Mouse (Mus musculus): ENCODE results near the gene Cecr2. TPM values are rescaled to one million over a fixed set of nuclear protein-coding genes. Genes with fewer than 3 reads are reported as not detected.

The Cecr2 gene
- 0.69 and 0.92 TPM in 2 replicates for polyA plus RNA-seq (2021; fragmentation: Nextera tagmentation)
- long read RNA-seq, experiment 1, partial matches to known transcripts: 1 of 1 reads
- long read RNA-seq, experiment 1, other reads (novel, unspliced or antisense): 0 of 1 reads
- long read RNA-seq, experiment 2, partial matches to known transcripts: 3 of 8 reads
- long read RNA-seq, experiment 2, other reads (novel, unspliced or antisense): 5 of 8 reads

GRCm38 (mm10) chr6:120665816-120666760 lies at the start of gene Cecr2:
Cecr2 (plus strand) TSS chr6:120666369.

GRCm38 (mm10) chr6:120773149-120773628 lies 107.0 kb downstream of the Cecr2 start, which contains the start of gene Slc25a18:
Slc25a18 (plus strand) TSS chr6:120773578.

Small RNA genes lying within 50 kb of the gene (microRNA-seq; reads per million reads assigned to microRNA genes)
- not detected for gene Gm25193

Other genes with a start within 250 kb of the Cecr2 start
- gene Il17ra, start 203.1 kb upstream of the Cecr2 start, polyA plus RNA-seq (2021; fragmentation: Nextera tagmentation): 5.0 and 6.0 TPM in 2 replicates
- 2.6 and 3.3 TPM in 2 replicates for gene Tmem121b, start 172.6 kb upstream of the Cecr2 start, polyA plus RNA-seq (2021; fragmentation: Nextera tagmentation)
- 6.6 and 7.0 TPM in 2 replicates for gene Hdhd5, start 135.1 kb upstream of the Cecr2 start, polyA plus RNA-seq (2021; fragmentation: Nextera tagmentation)
- gene Slc25a18, start 107.2 kb downstream of the Cecr2 start, polyA plus RNA-seq (2021; fragmentation: Nextera tagmentation): 47.0 and 58.6 TPM in 2 replicates
- 511 and 570 TPM in 2 replicates for gene Atp6v1e1, start 156.4 kb downstream of the Cecr2 start, polyA plus RNA-seq (2021; fragmentation: Nextera tagmentation)
- 10.7 and 11.4 TPM in 2 replicates for gene Bcl2l13, start 169.8 kb downstream of the Cecr2 start, polyA plus RNA-seq (2021; fragmentation: Nextera tagmentation)

All from layer of hippocampus, adult 6 months (tissue).